In the genomic region with DNA sequence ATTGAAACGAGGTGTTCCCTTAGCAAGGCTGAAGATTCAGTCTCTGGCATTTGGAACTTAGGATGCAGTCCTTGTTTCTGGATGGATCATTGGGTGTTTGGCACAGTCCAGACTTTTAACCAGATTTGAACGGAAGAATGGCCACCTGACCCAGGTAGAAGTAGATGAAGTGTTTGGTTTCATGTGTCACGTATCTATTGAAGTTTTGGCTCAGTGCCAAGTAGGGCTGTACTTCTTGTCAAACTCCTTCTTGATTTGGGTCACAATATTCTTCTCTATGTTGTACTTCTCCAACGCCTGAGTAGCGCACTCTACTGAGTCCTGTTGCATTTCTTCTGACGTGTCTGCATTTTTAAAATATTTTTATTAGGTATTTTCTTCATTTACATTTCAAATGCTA, we compare ENCODE assay signal across 23 mouse cellular contexts. TPM values are rescaled to one million over a fixed set of nuclear protein-coding genes. Genes with fewer than 3 reads are reported as not detected.
"Had no signal": no experiment of that assay in that cellular context is flagged by ENCODE, and none has a peak within 500 bp of the region (broad histone marks: within the 10 kb centered on the region; RNA-seq: fewer than 3 reads in every experiment).

No protein-coding gene starts in this region.

- DNase-seq: kidney, adult 2 months; kidney, postnatal 25 days; layer of hippocampus, adult 9-11 months; left cerebral cortex, postnatal 4 days; liver, postnatal 0 days; midbrain, embryonic 14.5 days; retina, postnatal 1 day; right cerebral cortex, postnatal 25 days; spleen, adult 18-20 months; thymus, postnatal 25 days had no signal

- H3K27me3 ChIP-seq: limb, embryonic 12.5 days; limb, embryonic 15.5 days; neural tube, embryonic 13.5 days; stomach, embryonic 15.5 days had no signal

- ATAC-seq: liver, postnatal 0 days; lung, postnatal 0 days had no signal

- H3K4me1 ChIP-seq: megakaryocyte, embryonic 14.5 days; stomach, embryonic 15.5 days had no signal

- H3K9ac ChIP-seq: limb, embryonic 12.5 days; limb, embryonic 15.5 days; liver, embryonic 14.5 days; liver, postnatal 0 days; neural tube, embryonic 13.5 days; stomach, embryonic 15.5 days had no signal

- H3K27ac ChIP-seq: kidney, postnatal 0 days; layer of hippocampus, adult 2 months; limb, embryonic 12.5 days; limb, embryonic 15.5 days; liver, embryonic 14.5 days; midbrain, embryonic 10.5 days; neural tube, embryonic 13.5 days; stomach, embryonic 15.5 days had no signal

- H3K4me3 ChIP-seq: layer of hippocampus, adult 2 months; limb, embryonic 12.5 days; limb, embryonic 15.5 days; megakaryocyte, embryonic 14.5 days; midbrain, embryonic 10.5 days; neural tube, embryonic 13.5 days; stomach, embryonic 15.5 days had no signal

- H3K4me2 ChIP-seq: limb, embryonic 12.5 days; limb, embryonic 15.5 days; liver, embryonic 11.5 days; neural tube, embryonic 13.5 days; stomach, embryonic 15.5 days had no signal

- H3K9me3 ChIP-seq: limb, embryonic 12.5 days; limb, embryonic 15.5 days; megakaryocyte, embryonic 14.5 days; midbrain, embryonic 10.5 days; neural tube, embryonic 13.5 days; stomach, embryonic 15.5 days had no signal

- H3K36me3 ChIP-seq: limb, embryonic 12.5 days; limb, embryonic 15.5 days; midbrain, embryonic 10.5 days; neural tube, embryonic 13.5 days; stomach, embryonic 15.5 days had no signal

RNA-seq across cellular contexts. Expression of a gene that starts 29.6 kb away (rescaled TPM):
- total RNA-seq: layer of hippocampus, adult 2 months; layer of hippocampus, postnatal 25 days; left cerebral cortex, adult 8-10 months had no signal
- polyA plus RNA-seq: midbrain, embryonic 14.5 days; neural tube, embryonic 13.5 days had no signal
